Mouse (Mus musculus) testis, postnatal 14 days (tissue): Measurements from ENCODE around the gene Tenm2.
A peak's percentile ranks its signal among the peaks of the same experiment; 100 is the strongest.

Experiments used
- DNase-seq: peaks from one replicate; pipeline ENCODE4 v3.0.0; 2021; ENCODE audit warnings: low spot score

Tenm2 gene

DNA sequence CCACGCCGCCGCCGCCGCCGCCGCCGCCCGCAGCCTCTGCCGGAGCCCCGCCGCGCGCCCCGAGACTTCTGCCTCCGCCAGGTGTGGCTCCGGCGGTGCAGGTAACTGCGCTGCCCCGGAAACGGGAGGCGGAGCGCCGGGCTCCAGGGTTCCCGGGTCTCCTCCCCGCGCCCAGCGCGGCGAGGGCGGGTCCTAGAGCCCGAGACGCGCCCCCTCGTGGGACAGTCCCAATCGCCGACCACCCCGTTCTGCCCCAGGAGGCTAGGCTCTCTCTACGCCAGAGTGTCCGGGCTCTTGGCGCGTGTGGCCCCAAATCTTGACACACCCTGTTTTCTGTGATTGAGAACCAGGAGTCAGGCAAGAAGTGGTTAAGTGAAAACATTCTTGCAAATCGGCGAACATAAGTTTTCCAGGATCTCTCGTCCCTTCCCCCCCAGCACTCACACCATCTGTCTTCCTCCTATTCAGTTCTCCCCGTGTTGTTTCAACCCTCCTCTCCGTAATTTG lies 1255.3 kb downstream of the Tenm2 start, which contains the start of gene Wwc1:
TSS of gene Wwc1 (minus strand) at position 117 of the 507 bp plus-strand sequence.
- DNase-seq, result peak; percentile 57

DNA sequence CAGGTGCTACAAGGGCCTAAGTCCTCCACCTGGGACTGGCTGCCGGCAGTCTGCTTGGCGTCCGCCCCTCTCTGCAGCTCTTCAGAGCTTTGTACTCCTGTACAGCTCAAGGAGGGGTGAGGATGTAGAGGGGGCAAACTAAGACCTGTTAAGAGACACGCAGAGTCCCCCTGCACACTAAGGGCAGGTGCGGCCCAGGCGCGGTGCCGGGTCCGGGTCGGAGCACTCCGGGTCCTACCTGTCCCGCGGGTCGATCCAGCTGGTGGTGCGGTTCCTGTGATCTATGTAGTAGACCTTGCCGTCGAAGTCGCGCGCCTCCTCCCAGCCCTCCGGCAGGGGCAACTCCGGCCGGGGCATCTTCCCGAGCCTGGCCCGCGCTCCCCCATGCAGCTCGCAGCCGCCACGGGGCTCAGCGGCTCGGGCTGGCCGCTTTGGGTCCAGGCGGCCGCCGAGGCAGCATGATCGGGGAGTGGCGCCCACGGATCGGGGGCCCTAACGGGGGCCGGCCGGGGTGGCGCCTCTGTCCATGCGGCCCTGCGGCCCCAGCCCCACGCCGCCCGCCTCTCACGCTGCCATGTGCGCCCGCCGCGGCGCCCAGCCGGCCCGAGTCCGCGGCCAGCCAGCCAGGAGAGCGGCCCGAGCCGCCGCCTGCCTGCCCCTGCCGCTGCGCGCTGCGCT lies 1255.9 kb downstream of the Tenm2 start:
- DNase-seq, result peak; percentile 33

GRCm38 (mm10) chr11:35979266-35979732 lies 1256.5 kb downstream of the Tenm2 start:
- DNase-seq, result no peak

DNA sequence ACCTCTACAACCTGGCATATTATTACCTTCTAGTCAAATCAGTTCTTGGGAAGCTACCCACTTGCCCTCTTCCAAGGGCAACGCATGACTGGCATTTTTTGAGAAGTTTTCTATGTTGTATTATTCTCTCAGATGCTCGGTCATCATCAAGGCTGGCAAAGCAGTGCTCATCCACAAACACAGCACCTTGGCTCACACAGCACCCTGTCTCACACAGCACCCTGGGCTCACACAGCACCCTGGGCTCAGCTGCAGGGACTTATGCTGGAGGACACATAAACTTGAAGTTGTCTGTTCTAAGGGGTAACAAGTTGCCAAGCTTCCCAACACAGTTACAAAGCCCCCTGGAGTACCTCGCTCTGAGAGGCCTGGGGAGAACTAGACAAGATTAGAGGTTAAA lies 1258.0 kb downstream of the Tenm2 start:
- DNase-seq, result no peak

DNA sequence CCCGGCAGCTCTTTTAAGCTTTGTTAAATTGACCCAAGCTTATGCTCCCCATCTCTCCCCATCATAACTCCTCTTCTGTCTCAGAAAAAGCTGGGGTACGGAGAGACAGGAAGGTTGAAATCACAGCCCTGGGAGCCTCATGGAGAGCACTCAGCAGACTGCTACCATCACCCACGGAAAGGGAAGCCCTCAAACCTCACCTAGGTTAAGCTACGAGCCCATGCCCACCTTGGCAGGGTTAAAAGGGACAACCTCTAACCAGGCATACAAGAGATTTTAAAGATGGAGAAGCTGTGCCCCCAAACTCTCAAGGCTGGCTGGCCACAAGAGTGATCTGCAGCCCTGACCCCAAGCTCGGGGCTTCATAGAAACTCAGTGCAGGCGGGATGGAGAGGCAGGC lies 1258.7 kb downstream of the Tenm2 start:
- no peak for DNase-seq

GRCm38 (mm10) chr11:35976482-35976881 lies 1259.3 kb downstream of the Tenm2 start:
- DNase-seq, result no peak

GRCm38 (mm10) chr11:35974632-35975450 lies 1260.9 kb downstream of the Tenm2 start:
- no peak for DNase-seq

DNA sequence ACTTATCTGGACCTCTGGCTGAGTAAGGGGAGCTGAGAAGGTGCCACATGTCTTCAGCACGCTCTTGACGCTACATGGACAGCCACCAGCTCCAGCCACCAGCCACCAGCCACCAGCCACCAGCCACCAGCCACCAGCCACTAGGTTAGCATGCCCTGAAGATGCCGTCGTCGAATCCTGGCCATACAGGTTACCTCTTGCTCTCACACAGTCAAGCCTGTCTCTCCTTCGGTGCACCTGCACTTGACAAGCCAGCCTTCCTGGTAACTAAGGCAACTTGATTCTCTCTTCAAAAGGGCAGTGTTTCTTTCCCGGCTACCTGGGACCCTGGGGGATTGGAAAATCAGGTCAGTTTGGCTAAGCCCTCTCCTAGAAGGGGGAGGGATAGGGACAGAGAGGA lies 1262.6 kb downstream of the Tenm2 start:
- no peak for DNase-seq

GRCm38 (mm10) chr11:35972270-35972931 lies 1263.4 kb downstream of the Tenm2 start:
- DNase-seq, result no peak

DNA sequence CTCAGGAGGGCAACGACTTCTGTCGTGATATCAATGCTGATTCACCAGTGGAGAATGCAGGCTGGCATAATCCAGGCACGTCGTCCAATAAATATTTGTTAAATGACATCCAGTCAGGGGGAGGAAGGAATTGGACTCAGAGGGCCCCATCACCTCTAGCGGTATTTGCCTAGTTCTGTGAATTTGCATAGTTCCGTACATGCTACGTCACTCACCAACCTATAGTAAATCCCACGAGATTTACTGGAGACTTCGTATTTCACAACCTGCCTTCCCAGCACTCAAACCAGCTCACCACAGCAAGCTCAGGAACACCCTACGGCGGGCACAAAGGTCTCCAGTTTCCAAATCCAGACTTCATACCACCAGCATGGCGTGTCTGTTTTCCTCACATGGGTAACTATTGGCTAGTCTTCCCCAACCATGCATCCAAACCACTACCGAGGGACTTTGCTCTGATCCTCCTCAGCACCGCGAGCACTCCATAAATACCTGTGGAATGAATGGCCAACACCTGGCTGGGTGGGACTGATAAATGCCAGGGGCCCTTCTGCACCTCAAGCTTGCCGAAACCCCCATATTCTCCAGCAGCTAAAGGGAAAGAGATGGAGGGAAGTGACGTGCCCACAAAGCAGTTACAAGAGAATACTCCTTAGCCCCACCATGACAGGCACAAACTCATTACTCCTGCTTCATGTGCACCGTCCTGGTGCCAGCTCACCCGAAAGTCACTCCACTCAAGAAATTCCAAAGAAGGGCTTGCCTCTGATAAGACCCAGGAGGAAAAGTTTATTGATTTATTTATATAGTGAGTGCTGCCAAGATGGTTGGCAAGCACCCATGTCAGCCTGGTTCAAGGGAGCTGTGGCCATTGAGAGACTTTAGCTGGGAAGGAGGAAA lies 1264.7 kb downstream of the Tenm2 start:
- no peak for DNase-seq

DNA sequence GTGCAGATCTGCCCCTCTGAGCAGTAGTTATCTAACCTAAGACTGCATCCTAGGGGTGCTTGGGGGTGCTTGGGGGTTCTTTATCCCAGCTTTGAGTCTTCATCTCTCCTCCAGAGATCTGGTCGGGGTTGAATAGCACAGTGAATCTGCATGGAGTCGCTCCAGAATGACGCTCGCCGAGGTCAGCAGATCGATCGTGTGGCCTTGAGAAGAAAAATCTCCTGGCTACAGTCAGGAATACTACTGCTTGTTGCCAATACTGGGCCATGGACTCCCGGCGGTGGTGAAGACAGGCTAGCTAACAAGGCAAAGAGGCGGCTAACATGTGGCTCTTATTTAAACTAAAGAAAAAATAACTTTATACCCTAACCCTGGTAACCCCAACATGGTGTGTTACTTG lies 1267.5 kb downstream of the Tenm2 start:
- DNase-seq, result no peak

GRCm38 (mm10) chr11:35963981-35964549 lies 1271.7 kb downstream of the Tenm2 start:
- no peak for DNase-seq

- DNase-seq, result no peak
Observed at GRCm38 (mm10) chr11:35963554-35963953, 1272.2 kb downstream of the Tenm2 start.

- no peak for DNase-seq
Observed at GRCm38 (mm10) chr11:35962431-35962830, 1273.3 kb downstream of the Tenm2 start.

- no peak for DNase-seq
Observed at GRCm38 (mm10) chr11:35959270-35959669, 1276.5 kb downstream of the Tenm2 start.
